Mouse (Mus musculus) gastrocnemius, postnatal 36 days (tissue): Measurements from ENCODE around the gene Ush1g. TPM values are rescaled to one million over a fixed set of nuclear protein-coding genes. Genes with fewer than 3 reads are reported as not detected.

Experiments used
- DNase-seq, 2 experiments: peaks; one replicate each; pipeline ENCODE4 v3.0.0; 2022
- intact Hi-C: fragments of 180-260 bp; cut with DNase I; formaldehyde crosslinking; loops from one replicate; pipeline ENCODE4 v1.15.1; 2025
- total RNA-seq, 2 experiments: library from RNA; stranded (reverse); gene quantifications; 2 replicates each; pipeline ENCODE4 v1.2.3; 2021

Ush1g gene
- total RNA-seq, 2 experiments from 2014 or later, result 0.72 to 1.3 TPM

DNA sequence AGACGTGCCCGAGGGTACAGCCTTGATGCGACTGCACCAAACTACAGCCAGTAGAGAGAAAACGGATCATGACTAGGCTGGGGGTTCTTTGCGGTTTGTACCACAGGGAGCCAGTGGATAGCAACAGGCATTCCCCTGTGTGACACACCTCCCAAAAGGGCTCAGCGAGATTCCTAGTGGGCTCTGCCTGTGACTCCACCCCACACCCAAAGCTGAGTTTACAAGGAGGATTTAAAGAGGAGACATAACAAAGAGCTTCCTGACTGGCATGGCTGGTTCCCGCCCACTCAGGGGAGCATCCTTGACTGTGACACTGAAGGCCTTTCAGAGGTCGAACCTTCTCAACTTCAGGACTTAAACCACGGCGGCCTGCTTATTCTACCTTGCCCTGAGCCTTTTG is 30.3 kb downstream of the Ush1g start:
- intact Hi-C loops, result no loop called here
- DNase-seq, result no peak

DNA sequence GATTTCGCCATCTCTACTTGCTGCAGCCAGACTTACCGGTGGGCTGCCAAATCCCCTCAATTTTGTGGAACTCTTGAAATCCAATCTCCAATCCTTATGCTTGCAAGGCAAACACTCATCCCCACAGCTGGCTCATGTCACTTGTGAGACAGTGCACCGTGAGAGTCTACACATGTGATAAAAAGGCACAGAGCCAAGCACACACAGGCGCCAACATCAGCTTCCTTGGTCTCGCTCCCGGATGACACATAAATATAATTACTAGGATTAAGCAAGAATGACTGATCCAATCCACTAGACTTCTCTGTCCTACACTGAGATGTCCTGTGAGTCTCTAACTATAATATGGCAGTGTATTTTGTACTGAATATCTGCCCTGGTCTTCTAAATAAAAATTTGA is 30.9 kb downstream of the Ush1g start:
- peak; percentile 65 to 75 for DNase-seq
- intact Hi-C loops, result no loop called here

DNA sequence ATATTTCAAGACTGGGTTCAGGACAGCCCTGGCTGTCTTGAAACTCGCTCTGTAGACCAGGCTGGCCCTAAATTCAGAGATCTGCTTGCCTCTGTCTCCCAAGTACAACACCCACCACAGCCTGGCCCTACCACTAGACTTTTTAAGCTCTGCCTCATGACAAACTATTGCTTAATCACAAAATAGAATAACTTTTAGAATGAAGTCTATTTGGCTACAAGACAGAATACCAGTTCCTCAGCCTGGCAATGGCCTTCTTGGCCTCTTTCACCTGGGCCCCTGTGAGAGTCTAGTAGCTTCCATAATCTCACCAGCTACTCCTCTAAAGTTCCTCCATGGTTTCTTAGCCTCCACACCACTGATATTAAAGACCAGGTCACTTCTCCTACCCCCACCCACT is 31.5 kb downstream of the Ush1g start:
- intact Hi-C loops, result no loop called here
- no peak for DNase-seq

DNA sequence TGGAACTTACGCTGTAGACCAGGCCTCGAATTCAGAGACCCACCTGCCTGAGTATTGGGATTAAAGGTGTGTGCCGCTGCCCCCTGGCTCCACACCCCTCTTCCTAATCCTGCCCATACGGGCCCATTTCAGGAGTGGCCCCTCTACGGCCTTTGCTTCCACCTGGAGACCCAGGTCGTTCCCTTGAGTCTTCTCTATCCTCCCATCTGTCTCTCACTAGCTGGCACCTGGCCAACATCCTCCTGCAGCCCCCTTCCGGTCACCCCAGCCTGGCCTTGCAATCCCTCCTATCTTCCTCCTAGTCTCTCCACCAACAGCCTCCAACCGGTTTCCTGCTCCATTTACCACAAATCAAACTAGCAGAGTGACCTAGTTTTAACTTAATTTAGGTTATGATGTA is 32.0 kb downstream of the Ush1g start:
- DNase-seq, result no peak
- intact Hi-C loops, result no loop called here

DNA sequence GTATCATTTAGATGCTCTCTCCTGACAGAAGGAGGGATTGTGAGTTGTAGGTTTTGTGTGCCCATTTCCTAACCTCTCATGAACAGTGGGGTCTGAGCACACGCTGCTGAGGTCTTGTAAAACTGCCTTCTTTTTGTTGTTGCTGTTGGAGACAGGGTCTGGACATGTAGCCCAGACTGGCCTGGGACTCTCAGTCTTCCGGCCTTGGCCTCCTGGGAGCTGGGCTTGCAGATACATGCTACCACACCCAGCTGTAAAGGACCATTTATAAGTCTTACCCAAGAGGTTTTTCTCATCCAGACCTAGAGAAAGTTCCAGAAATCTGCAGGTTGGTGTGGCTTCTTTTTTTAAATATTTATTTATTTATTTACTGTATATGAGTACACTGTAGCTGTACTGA is 33.5 kb downstream of the Ush1g start:
- intact Hi-C loops, result no loop called here
- no peak for DNase-seq

DNA sequence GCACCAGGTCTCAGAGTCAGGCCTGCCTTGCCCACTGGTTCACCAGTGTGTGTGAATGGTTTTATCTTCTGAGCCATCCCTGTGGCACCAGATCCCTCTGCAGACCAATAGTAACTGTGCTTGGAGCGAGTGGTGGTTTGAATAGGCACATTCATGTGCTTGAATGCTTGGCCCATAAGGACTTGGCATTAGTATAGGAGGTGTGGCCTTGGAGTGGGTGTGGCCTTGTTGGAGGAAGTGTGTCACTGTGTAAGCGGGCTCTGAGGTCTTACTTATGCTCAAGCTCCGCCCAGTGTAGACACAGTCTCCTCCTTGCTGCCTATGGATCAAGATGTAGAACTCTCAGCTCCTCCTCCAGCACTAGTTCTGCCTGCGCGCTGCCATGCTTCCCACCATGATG is 34.5 kb downstream of the Ush1g start:
- intact Hi-C loops, result no loop called here
- DNase-seq, result no peak

DNA sequence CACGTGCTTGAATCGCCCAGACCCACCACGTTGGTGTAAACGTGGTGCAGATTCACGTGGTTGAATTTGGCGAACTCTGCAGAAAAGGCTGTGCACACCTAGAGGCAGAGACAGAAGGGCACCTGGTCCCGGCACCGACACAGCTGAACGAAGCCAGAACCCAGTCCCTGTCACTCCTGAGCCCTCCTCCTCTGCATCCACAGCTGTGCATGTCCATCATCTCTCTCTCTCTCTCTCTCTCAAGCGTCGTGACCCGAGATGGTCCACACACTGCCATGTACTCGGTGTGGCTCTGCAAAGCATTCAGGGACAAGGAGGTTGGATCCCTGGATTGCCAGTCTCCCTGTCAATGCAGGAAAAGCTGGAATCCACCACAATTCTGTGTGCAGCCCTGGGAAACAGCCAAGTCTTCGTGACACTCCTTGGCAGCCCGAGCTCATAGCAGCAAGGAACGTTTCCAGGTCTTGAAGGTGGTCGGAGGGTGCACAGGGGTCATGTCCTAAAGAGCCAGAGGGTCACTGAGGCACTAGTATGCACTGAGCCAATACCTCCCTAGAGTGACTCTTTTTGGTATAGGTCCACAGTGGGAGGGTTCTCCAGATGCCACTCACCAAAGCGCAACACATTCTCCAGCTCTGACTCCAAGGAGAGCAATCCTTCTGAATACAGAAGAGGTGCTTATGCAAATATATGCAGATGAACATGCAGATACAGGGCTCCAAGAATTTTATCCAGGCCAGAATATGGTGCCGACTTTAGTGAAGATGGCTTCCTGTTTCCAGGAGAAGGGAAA is 35.4 kb downstream of the Ush1g start:
- intact Hi-C loops, result no loop called here
- no peak for DNase-seq

DNA sequence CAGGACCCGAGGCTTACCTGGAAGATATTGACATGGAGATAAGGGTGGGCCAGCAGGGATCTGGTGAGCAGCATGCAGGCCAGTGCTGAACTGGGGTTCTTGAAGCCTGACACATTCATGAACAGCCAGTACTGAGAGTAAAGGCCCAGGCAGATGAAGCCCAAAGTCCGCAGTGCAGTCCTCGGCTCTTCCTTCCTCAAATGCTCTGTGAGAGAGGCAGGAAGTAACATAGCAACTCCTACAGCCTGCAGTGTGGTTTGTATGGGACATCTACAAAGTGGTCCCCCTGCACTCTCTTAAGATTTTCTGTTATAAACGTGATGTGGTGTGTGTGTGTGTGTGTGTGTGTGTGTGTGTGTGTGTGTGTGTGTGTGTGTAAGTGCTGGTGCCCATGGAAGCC is 36.6 kb downstream of the Ush1g start:
- intact Hi-C loops, result no loop called here
- no peak for DNase-seq

DNA sequence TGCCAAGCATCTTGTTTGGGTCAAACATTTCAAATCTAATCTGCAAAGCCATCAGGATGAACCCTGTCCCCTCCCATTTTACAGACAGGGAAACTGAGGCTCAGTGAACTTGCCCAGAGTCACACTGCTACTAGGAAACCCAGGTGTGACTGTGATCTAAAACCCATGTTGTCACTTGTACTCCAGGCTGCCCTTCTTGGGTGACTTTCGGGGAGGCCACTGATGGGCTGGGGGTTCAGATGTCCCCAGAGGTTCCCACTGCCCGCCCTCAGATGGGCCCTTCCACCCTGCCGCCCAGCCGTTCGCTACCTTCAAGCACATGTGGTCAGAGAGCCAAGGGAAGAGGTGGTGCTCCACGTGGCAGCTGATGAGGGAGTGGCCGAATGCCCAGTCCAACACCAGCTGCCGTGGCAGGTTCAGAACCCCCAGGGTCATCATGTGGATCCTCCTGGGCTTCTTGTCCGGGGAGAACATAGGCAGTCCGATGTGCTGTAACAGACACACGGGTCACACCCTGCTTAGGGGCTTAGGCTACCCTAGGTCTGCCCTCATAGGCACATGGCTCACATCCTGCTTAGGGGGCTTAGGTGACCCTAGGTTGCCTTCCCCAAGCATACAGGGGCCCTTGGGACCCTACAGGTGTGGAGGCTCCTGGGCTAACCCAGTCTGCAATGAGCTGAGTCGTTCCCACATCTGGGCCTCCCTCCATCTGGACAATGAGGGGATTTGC is 37.8 kb downstream of the Ush1g start:
- DNase-seq, result no peak
- intact Hi-C loops, result no loop called here

DNA sequence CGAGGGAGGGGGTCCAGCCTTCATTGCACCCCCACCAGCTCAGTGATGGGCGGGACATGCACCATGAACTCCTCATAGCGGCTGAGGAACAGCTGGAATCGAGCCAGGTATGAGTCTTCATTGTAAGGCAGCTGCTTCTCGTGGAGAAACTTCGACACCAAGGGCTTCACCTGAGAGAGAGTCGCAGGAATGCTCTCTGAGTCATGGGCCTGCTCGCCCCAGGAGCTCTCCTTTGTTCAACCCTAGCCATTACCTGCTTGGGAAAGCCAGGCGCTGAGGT is 38.4 kb downstream of the Ush1g start:
- intact Hi-C loops, result no loop called here
- DNase-seq, result no peak

DNA sequence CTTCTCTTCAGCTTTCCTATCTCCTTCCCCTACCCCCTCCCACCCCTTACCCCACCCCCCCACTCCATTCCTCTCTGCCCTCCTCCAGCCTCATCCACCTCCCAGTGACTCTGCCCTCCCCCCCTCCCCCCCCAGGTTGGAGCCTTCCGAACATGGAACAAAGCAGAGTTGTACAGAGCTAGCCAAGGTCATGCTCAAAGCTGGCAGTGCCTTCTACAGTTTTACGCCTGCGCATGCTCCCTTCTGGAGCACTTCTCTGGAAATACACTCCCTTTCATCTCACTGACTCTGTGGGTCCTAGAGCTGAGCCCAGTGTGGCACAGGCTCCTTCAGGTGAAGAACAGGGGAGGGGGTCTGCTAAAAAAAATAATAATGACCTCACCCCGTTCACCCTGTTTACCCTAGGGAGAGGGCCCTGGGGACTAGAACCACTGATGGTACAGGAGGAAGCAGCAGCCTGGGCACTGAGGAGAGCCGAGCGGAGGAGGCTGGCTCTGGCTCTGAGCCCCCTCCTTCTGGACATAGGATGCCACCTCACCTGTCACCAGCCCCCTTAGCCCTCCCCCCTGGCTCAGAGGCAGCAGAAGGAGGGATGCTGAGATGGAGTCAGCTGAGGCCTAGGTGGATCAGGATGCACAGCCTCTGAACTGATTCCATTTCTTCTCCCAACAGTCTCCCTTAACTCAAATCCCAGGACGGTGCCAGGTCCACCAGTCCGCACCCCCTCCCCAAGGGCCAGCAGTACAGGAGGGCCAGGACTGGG is 38.9 kb downstream of the Ush1g start:
- DNase-seq, result no peak
- intact Hi-C loops, result no loop called here

DNA sequence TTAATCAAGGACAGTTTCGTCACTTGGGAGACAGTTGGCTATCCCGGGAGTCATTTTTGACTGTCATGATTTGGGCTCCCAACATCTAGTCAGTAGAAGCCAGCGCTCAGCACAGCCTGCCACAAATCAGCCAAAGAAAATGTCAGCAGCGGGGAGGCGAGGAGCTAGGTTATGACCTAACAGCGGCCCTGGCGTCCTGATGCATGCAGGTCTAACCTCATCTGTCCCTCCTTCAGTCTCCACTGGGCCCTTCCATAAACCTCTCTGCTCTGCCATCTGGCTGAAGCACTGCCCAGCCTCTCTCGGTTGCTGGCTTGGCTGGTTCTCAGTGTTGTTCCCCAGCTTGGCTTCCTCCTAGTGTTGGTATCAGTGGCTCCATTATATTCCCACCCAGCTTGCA is 39.5 kb downstream of the Ush1g start:
- intact Hi-C loops, result no loop called here
- no peak for DNase-seq

DNA sequence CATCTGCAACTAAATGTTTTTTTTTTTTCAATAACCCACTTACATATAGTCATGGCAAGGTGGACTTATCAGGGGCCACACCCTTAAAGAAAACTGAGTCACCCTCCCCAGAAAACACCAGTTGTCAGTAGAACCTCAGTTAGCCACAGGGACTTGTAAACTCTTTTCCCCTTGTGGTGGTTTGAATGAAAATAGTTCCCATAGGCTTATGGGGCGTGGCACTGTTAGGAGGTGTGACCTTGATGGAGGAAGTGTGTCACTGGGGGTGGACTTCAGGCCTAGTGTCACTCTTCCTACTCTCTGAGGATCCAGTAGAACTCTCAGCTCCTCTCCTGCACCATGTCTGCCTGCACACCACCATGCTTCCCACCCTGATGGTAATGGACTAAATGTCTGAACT is 42.1 kb downstream of the Ush1g start:
- no peak for DNase-seq
- intact Hi-C loops, result no loop called here

DNA sequence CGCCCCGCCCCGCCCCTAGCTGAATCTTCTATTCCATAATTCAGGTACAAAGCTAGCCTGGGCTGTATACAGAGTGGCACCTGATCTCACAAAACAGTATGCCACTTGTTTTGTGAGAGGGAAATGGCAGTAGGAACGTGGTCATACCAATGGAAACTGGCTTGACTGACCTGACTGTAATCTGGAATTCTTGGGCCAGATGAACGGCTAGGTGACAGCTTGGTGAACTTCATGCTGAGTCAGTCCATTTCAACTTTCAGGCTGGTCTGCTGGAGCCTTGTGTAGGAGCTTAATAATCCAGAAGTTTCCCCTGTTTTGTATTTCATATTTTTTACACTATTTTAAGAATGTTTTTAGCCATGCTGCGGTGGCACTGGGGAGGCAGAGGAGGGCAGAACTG is 43.7 kb downstream of the Ush1g start:
- intact Hi-C loops, result no loop called here
- DNase-seq, result no peak

DNA sequence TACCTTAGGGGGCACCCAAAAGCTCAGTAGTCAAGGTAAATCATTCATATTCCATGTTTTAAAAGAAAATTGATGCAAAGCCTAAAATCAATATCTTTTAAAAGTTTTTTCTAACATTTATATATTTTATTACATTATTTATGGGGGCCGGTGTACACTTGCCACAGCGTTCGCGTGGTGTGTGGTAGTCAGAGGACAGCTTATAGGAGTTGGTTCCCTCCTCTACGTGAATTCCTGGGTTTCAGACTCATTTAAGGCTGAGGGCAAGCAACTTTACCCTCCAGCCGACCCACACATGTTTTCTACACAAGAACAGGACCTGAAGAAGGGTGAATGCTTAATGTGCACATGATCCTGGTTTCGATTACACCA is 44.3 kb downstream of the Ush1g start:
- intact Hi-C loops, result no loop called here

DNA sequence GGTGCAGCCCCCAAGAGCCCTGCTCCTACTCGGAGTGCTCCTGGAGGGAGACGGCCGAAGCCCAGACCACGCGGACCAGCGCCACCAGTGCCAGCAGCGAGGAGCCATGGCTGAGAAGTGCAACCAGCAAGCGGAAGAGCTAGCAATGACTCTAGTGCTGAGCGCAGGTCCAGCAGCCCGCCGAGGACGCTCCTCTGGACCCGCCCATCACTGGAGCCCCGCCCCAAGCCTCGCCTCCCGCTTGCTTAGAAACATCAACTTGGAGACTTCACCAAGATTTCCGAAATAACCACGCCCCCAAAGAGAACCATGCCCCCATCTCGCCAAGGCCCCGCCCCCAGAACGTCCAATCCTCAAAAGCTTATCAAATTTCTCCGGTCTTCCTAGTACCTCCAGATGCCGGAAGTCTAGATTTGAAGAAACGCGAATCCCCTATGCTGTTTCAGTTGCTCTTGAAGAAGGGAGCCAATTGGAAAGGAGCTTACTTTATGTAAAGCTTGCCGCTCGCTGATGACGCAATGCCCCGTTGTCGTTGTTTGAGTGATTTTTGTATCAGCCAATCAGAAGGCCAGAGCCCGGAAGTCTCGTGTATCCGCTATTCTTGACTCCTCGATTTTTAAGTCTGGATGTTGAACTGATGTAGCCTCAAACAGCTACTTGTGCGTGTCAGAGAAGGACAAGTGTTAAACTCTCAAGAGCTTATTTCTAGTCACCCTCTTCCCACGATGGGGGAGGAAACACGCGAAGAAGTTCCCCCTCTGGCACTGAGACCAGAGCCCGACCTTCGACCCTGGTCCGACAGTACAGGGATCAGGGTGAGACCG is 44.8 kb downstream of the Ush1g start, which contains the start of gene Fdxr:
Gene Fdxr (minus strand): TSS at position 271 of the 824 bp plus-strand sequence.
- intact Hi-C loops, result no loop called here
- DNase-seq, result peak; percentile 96 to 99

More for the DNA sequence above, 44.3 kb downstream of the Ush1g start:
- no peak for DNase-seq

DNA sequence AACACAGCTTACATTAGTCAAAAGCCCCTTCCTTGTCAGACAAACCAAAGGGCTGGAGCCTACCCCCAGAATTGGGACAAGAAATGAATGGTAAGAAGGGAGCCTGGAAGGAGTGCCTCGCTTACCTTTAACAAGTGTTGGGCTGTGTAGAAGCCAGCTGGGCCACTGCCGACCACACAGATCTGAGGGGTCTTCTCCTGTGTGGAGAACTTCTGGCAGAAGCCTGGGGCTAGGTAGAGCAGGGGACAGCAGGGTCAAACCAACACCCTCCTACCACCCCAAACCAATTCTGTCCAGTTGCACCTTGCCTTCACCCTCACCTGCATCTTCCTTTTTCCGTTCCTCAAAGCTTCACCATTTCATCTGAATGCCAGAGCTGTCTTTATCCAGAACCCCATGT is 45.9 kb downstream of the Ush1g start:
- intact Hi-C loops, result no loop called here

DNA sequence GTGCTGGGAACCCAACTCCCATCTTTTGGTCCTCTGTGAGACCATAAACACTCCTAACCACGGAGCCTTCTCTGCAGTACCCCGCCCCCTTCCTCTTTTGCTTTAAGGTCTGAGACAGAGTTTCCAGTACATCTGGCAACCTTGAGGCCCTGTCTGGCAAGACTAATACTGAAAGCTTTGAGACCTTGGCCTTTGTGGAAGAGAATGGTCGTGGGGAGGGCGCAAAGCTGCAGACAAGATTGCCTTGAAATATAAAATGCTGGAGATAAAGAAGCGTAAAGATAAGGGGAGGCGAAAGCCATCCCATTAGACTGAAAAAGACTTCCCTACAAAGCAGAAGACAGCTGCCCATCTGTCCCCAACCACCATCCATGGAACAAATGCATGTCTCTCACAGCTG is 46.3 kb downstream of the Ush1g start:
- no peak for DNase-seq
- intact Hi-C loops, result no loop called here

More for the DNA sequence above, 45.9 kb downstream of the Ush1g start:
- no peak for DNase-seq

DNA sequence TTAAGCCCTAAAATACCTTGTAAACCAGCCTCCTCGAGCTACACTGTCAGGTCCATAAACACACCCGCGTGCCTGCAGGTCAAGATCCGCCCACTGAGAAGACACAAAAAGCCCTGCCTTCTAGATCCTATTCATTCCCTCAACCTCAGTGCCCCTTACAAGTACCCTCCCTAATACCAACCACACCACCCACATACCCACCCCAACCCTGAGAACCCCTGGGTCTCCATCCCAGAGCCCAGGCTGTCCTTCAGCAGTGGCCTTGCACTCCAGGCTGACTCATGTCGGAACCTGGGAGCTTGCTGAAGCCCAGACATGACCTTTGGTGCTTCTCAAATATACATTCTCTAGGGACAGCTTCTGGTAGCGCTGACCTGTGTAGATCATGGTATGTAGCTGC is 47.1 kb downstream of the Ush1g start:
- no peak for DNase-seq
- intact Hi-C loops, result no loop called here

DNA sequence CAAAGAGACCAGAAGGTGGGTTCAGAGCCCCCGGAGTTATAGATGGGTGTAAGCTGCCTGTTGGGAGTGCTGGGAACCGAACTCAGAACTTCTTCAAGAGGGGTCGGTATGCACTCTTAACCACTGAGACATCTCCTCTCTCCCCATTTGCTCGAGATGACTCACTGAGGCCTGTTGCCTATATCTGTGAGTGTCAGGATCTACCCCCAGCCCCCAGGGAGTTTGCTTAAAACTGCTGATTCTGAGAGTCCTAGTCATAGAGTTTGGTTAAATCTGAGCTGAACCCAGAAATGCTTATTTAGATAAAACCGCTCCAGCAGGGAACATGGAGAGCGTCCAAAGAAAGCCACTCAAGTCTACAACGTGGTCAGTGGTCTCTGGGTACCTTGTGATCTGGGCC is 47.7 kb downstream of the Ush1g start:
- no peak for DNase-seq
- intact Hi-C loops, result no loop called here

DNA sequence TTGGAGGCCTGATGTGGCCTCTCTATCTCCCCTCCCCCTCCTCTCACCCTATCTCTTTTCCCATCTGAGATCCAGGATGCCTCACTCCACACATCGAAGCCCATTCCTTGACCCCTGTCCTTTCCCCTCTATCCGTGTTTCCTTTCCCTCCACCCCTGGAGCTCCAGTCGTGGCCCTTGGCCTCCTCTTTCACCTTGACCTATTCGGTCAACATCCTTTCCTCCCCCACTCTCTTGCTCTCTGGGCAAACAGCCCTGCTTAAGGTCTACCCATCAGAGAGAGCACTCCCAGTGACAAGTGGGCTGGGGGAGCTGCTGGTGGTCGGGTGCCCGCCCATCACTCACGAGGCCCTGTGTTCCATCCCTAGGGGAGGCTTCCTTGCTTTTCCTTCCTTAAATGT is 48.1 kb downstream of the Ush1g start:
- intact Hi-C loops, result no loop called here
- DNase-seq, result no peak
